Mouse (Mus musculus) hindbrain, embryonic 11.5 days (tissue): ENCODE measurements around the gene Fzd7. TPM values are rescaled to one million over a fixed set of nuclear protein-coding genes. Genes with fewer than 3 reads are reported as not detected.

Source experiments
- ATAC-seq: fragments of 200-750 bp; cut with Nextera tagmentation; 2 replicates; pipeline ENCODE4 v1.8.0; 2017; ENCODE audit warnings: mild to moderate bottlenecking, moderate TSS enrichment, moderate library complexity; ENCODE audit not compliant: low FRiP score
- DNase-seq: peaks from one replicate; pipeline ENCODE4 v3.0.0-alpha.2; 2015; ENCODE audit warnings: low spot score
- H3K27ac ChIP-seq: fragments of 300-500 bp; sonication (generic); 2 replicates; pipeline ENCODE4 v1.5.1; 2014; ENCODE audit warnings: mild to moderate bottlenecking, low read depth, low read length
- H3K27me3 ChIP-seq: fragments of 300-500 bp; sonication (generic); 2 replicates; pipeline ENCODE4 v1.6.1; 2014; ENCODE audit warnings: mild to moderate bottlenecking, low read length, moderate library complexity, mixed read lengths; ENCODE audit not compliant: control insufficient read depth, insufficient read depth
- H3K36me3 ChIP-seq: fragments of 300-500 bp; sonication (generic); 2 replicates; pipeline ENCODE4 v1.6.1; 2014; ENCODE audit warnings: mild to moderate bottlenecking, low read length, moderate library complexity, mixed read lengths; ENCODE audit not compliant: control insufficient read depth, insufficient read depth
- H3K4me1 ChIP-seq: fragments of 300-500 bp; sonication (generic); replicated peaks from 2 replicates; pipeline ENCODE4 v1.6.1; 2014; ENCODE audit warnings: low read length, mixed read lengths; ENCODE audit not compliant: control insufficient read depth, insufficient read depth
- H3K4me2 ChIP-seq: fragments of 300-500 bp; sonication (generic); replicated peaks from 2 replicates; pipeline ENCODE4 v1.6.1; 2014; ENCODE audit warnings: mild to moderate bottlenecking, low read depth, low read length
- H3K4me3 ChIP-seq: fragments of 300-500 bp; sonication (generic); 2 replicates; pipeline ENCODE4 v1.5.1; 2014; ENCODE audit warnings: low read depth, low read length
- H3K9ac ChIP-seq: fragments of 300-500 bp; sonication (generic); 2 replicates; pipeline ENCODE4 v1.6.1; 2014; ENCODE audit warnings: low read depth, low read length
- H3K9me3 ChIP-seq: fragments of 300-500 bp; sonication (generic); 2 replicates; pipeline ENCODE4 v1.6.1; 2016; ENCODE audit warnings: low read length; ENCODE audit not compliant: control insufficient read depth
- WGBS: fragments of 180-500 bp; shearing (Covaris S2); extraction: QIAGEN DNeasy Blood & Tissue Kit; methylation state at CpG from one replicate; pipeline ENCODE4 v1.1.7; 2014; 5-methylcytosine and 5-hydroxymethylcytosine counted together
- polyA plus RNA-seq: library from polyadenylated mRNA; unstranded; fragments of >200 nt; fragmentation: Nextera tagmentation; extraction: Ambion mirVana; gene quantifications from 2 replicates; pipeline ENCODE4 v1.2.1, GENCODE M21; 2014

Fzd7 gene
- polyA plus RNA-seq, 1 experiment from 2014 or later: 15.4 TPM

- no peaks in the 10 kb centered on the region for H3K36me3 ChIP-seq
- DNase-seq: no peak
- H3K27ac ChIP-seq: no peak overlapping the region
- H3K27me3 ChIP-seq: no peaks in the 10 kb centered on the region
- no peak overlapping the region for H3K4me2 ChIP-seq
- no peak for ATAC-seq
- H3K9me3 ChIP-seq: no peaks in the 10 kb centered on the region
- no peak overlapping the region for H3K9ac ChIP-seq
- no peaks in the 10 kb centered on the region; the same call in 1 of the 2 replicates for H3K4me1 ChIP-seq
- WGBS: 34% methylated on average over 2 of the region's 2 CpGs
- H3K4me3 ChIP-seq: no peak overlapping the region
Measured at GRCm38 (mm10) chr1:59475618-59476017, 6.6 kb upstream of the Fzd7 start.

GRCm38 (mm10) chr1:59478911-59479310 lies 3.3 kb upstream of the Fzd7 start:
- Histone ChIP-seq H3K4me3 (no peak overlapping the region), H3K36me3 (no peaks in the 10 kb centered on the region), H3K4me1 (peaks cover 3% of the 10 kb centered on the region; the same call in 1 of the 2 replicates), H3K4me2 (no peak overlapping the region), H3K9me3 (no peaks in the 10 kb centered on the region), H3K9ac (no peak overlapping the region), H3K27me3 (no peaks in the 10 kb centered on the region), H3K27ac (no peak overlapping the region)
- no peak for DNase-seq
- WGBS: 84% methylated on average over 3 of the region's 3 CpGs
- no peak for ATAC-seq

GRCm38 (mm10) chr1:59480821-59481455 lies 1.3 kb upstream of the Fzd7 start:
- ATAC-seq: no peak

GRCm38 (mm10) chr1:59481456-59482291 lies 550 bp upstream of the Fzd7 start:
- DNase-seq (peak; percentile 96), ATAC-seq (peak; percentile 94)
- Histone ChIP-seq H3K36me3 (no peaks in the 10 kb centered on the region), H3K4me2 (peak overlapping the region; percentile 95), H3K27ac (peak overlapping the region; percentile 86), H3K9me3 (no peaks in the 10 kb centered on the region), H3K4me1 (peaks cover 7% of the 10 kb centered on the region; the same call in 1 of the 2 replicates), H3K9ac (peak overlapping the region; percentile 93), H3K4me3 (peak overlapping the region; percentile 83), H3K27me3 (no peaks in the 10 kb centered on the region)
- WGBS: under 1% methylated on average over 52 of the region's 57 CpGs

More at GRCm38 (mm10) chr1:59480821-59481455, 1.3 kb upstream of the Fzd7 start:
- peak overlapping the region; percentile 95 for H3K4me2 ChIP-seq
- peak; percentile 48 for DNase-seq
- H3K27ac ChIP-seq: peak overlapping the region; percentile 86
- H3K27me3 ChIP-seq: no peaks in the 10 kb centered on the region
- H3K9ac ChIP-seq: peak overlapping the region; percentile 28
- H3K36me3 ChIP-seq: no peaks in the 10 kb centered on the region
- H3K4me1 ChIP-seq: peaks cover 7% of the 10 kb centered on the region; the same call in 1 of the 2 replicates
- H3K4me3 ChIP-seq: peak overlapping the region; percentile 83
- H3K9me3 ChIP-seq: no peaks in the 10 kb centered on the region
- under 1% methylated on average over 23 of the region's 23 CpGs for WGBS

GRCm38 (mm10) chr1:59482696-59483520 lies 684 bp downstream of the Fzd7 start:
- Histone ChIP-seq H3K4me3 (peak overlapping the region; percentile 83), H3K36me3 (no peaks in the 10 kb centered on the region), H3K9ac (peak overlapping the region; percentile 93), H3K4me1 (peaks cover 11% of the 10 kb centered on the region; the same call in 1 of the 2 replicates), H3K27me3 (no peaks in the 10 kb centered on the region), H3K4me2 (peak overlapping the region; percentile 95), H3K9me3 (no peaks in the 10 kb centered on the region), H3K27ac (peak overlapping the region; percentile 86)
- DNase-seq (peak; percentile 66), ATAC-seq (no peak)
- WGBS: under 1% methylated on average over 73 of the region's 88 CpGs

- no peaks in the 10 kb centered on the region for H3K36me3 ChIP-seq
- H3K9ac ChIP-seq: peak overlapping the region; percentile 93
- no peaks in the 10 kb centered on the region for H3K9me3 ChIP-seq
- peak; percentile 56 for ATAC-seq
- WGBS: under 1% methylated on average over 46 of the region's 46 CpGs
- H3K4me3 ChIP-seq: peak overlapping the region; percentile 83
- H3K4me2 ChIP-seq: peak overlapping the region; percentile 95
- DNase-seq: peak; percentile 88
- H3K4me1 ChIP-seq: peaks cover 11% of the 10 kb centered on the region; the same call in 1 of the 2 replicates
- no peaks in the 10 kb centered on the region for H3K27me3 ChIP-seq
- peak overlapping the region; percentile 86 for H3K27ac ChIP-seq
Measured at GRCm38 (mm10) chr1:59483521-59484245, 1.5 kb downstream of the Fzd7 start.

- 3% methylated on average over 21 of the region's 21 CpGs for WGBS
- H3K36me3 ChIP-seq: no peaks in the 10 kb centered on the region
- peak overlapping the region; percentile 95 for H3K4me2 ChIP-seq
- no peaks in the 10 kb centered on the region for H3K27me3 ChIP-seq
- DNase-seq: peak; percentile 68
- ATAC-seq: no peak
- H3K4me3 ChIP-seq: peak overlapping the region; percentile 83
- no peaks in the 10 kb centered on the region for H3K9me3 ChIP-seq
- H3K9ac ChIP-seq: peak overlapping the region; percentile 93
- peaks cover 11% of the 10 kb centered on the region; the same call in 1 of the 2 replicates for H3K4me1 ChIP-seq
- H3K27ac ChIP-seq: peak overlapping the region; percentile 79
Measured at GRCm38 (mm10) chr1:59484314-59484713, 2.1 kb downstream of the Fzd7 start.
